ENCODE assay signal across 10 mouse cellular contexts in the genomic region with DNA sequence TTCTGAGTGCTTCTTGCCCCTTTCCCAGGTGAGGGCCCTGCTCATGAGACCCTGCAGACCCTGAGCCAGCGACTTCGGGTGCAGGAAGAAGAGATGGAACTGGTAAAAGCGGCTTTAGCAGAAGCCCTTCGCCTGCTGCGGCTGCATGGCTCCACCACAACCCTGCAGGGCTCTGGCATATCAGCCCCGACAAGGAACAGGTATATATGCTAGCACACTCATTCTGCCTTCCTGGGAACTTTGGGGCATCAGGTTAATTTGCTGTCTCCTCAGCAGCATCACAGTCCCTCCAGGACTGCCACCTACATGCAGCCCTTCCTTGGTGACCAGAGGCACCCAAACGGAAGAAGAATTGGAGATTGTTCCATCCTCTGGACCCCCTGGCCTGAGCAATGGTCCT. TPM values are rescaled to one million over a fixed set of nuclear protein-coding genes. Genes with fewer than 3 reads are reported as not detected.
DNase-seq lines count a peak whose midpoint lies in the region; ATAC-seq and TF ChIP-seq lines count a peak whose summit lies in the region.
"Had no signal": no experiment of that assay in that cellular context is flagged by ENCODE, and none has a peak within 500 bp of the region (broad histone marks: within the 10 kb centered on the region; RNA-seq: fewer than 3 reads in every experiment).

No protein-coding gene starts in this region.

- no peak for DNase-seq in heart, embryonic 10.5 days (ENCODE audit: low spot score)
- DNase-seq in heart, postnatal 25 days (ENCODE audit: low spot score) = no peak
- DNase-seq in lung, postnatal 0 days (ENCODE audit: low spot score) = no peak
- DNase-seq in lung, postnatal 4 days = no peak
- no peak for DNase-seq in intestine, embryonic 14.5 days (ENCODE audit: low spot score)
- DNase-seq in layer of hippocampus, adult 9-10 months (ENCODE audit: low spot score) = no peak
- no peak for DNase-seq in spleen, postnatal 36 days (ENCODE audit: low spot score in 2 of 2)
- DNase-seq: gastrocnemius, postnatal 10 days; spleen, adult 18-20 months had no signal

- ATAC-seq in lung, postnatal 0 days = no peak
- no peak for ATAC-seq in intestine, embryonic 14.5 days (replicated peaks; ENCODE audit: low FRiP score, low TSS enrichment, low read depth)
- no peak for ATAC-seq in neural tube, embryonic 15.5 days (ENCODE audit: low FRiP score)

- WGBS in heart, embryonic 10.5 days = 85% methylated on average over 7 of the region's 7 CpGs
- WGBS in lung, postnatal 0 days = 83% methylated on average over 7 of the region's 7 CpGs
- WGBS in intestine, embryonic 14.5 days = 81% methylated on average over 7 of the region's 7 CpGs
- WGBS in neural tube, embryonic 15.5 days = 84% methylated on average over 7 of the region's 7 CpGs

- TF ChIP-seq EP300 in lung, postnatal 0 days (IDR thresholded peaks at IDR 0.05) = no peak

- H3K36me3 ChIP-seq in heart, embryonic 10.5 days = peaks cover 60% of the 10 kb centered on the region
- H3K36me3 ChIP-seq in lung, postnatal 0 days (ENCODE audit: insufficient read depth, low read length) = peaks cover 17% of the 10 kb centered on the region
- H3K36me3 ChIP-seq in intestine, embryonic 14.5 days (ENCODE audit: control insufficient read depth, insufficient read depth, low read length) = peaks cover 46% of the 10 kb centered on the region
- H3K36me3 ChIP-seq in neural tube, embryonic 15.5 days = peaks cover 17% of the 10 kb centered on the region

- no peaks in the 10 kb centered on the region for H3K9me3 ChIP-seq in heart, embryonic 10.5 days
- no peaks in the 10 kb centered on the region for H3K9me3 ChIP-seq in lung, postnatal 0 days (ENCODE audit: low read length)
- no peaks in the 10 kb centered on the region for H3K9me3 ChIP-seq in intestine, embryonic 14.5 days (ENCODE audit: control insufficient read depth, low read length)
- no peaks in the 10 kb centered on the region for H3K9me3 ChIP-seq in neural tube, embryonic 15.5 days (replicated peaks)

- intact Hi-C loops in heart, postnatal 25 days (cut with DNase I) = no loop called here

- H3K4me2 ChIP-seq in lung, postnatal 0 days (replicated peaks; ENCODE audit: low read depth, low read length) = peak overlapping the region; percentile 78
- peak overlapping the region; percentile 79 for H3K4me2 ChIP-seq in intestine, embryonic 14.5 days (ENCODE audit: low read length)
- peak overlapping the region; percentile 72 for H3K4me2 ChIP-seq in neural tube, embryonic 15.5 days

- H3K27me3 ChIP-seq in heart, embryonic 10.5 days (ENCODE audit: insufficient read depth, poor library complexity, severe bottlenecking) = no peaks in the 10 kb centered on the region
- H3K27me3 ChIP-seq in lung, postnatal 0 days (replicated peaks; ENCODE audit: insufficient read depth, low read length) = no peaks in the 10 kb centered on the region
- no peaks in the 10 kb centered on the region for H3K27me3 ChIP-seq in intestine, embryonic 14.5 days (replicated peaks; ENCODE audit: control insufficient read depth, insufficient read depth, low read length)
- no peaks in the 10 kb centered on the region for H3K27me3 ChIP-seq in neural tube, embryonic 15.5 days (replicated peaks)

- H3K4me3 ChIP-seq in heart, embryonic 10.5 days = peak overlapping the region; percentile 82
- peak overlapping the region; percentile 82; the same call in 1 of the 2 replicates for H3K4me3 ChIP-seq in lung, postnatal 0 days (ENCODE audit: low read depth, low read length)
- H3K4me3 ChIP-seq in intestine, embryonic 14.5 days (ENCODE audit: low read depth, low read length) = peak overlapping the region; percentile 78
- H3K4me3 ChIP-seq in neural tube, embryonic 15.5 days (replicated peaks) = 0 out of 2 replicates have a peak overlapping the region, but pooled peaks have one; percentile 52

- peak overlapping the region; percentile 76; the same call in 1 of the 2 replicates for H3K9ac ChIP-seq in lung, postnatal 0 days (replicated peaks; ENCODE audit: low read depth)
- H3K9ac ChIP-seq in intestine, embryonic 14.5 days (ENCODE audit: low read length) = peak overlapping the region; percentile 78
- H3K9ac ChIP-seq in neural tube, embryonic 15.5 days (replicated peaks) = 0 out of 2 replicates have a peak overlapping the region, but pooled peaks have one; percentile 50

- no peak for TF ChIP-seq CTCF in lung, postnatal 0 days (IDR thresholded peaks at IDR 0.05)

- H3K4me1 ChIP-seq in heart, embryonic 10.5 days = peaks cover 18% of the 10 kb centered on the region
- H3K4me1 ChIP-seq in lung, postnatal 0 days (ENCODE audit: insufficient read depth, low read depth, low read length) = peaks cover 7% of the 10 kb centered on the region
- peaks cover 13% of the 10 kb centered on the region for H3K4me1 ChIP-seq in intestine, embryonic 14.5 days (replicated peaks; ENCODE audit: control insufficient read depth, insufficient read depth, low read length)
- H3K4me1 ChIP-seq in neural tube, embryonic 15.5 days = peaks cover 24% of the 10 kb centered on the region

- peak overlapping the region; percentile 92; the same call in 1 of the 2 replicates for H3K27ac ChIP-seq in heart, embryonic 10.5 days
- H3K27ac ChIP-seq in lung, postnatal 0 days (ENCODE audit: low read length) = no peak overlapping the region
- no peak overlapping the region for H3K27ac ChIP-seq in intestine, embryonic 14.5 days (ENCODE audit: low read depth)
- no peak overlapping the region for H3K27ac ChIP-seq in neural tube, embryonic 15.5 days (replicated peaks)

RNA-seq across cellular contexts. Expression of a gene that starts 1.4 kb away (rescaled TPM):
- 17.4 and 24.4 TPM in 2 replicates for polyA plus RNA-seq in heart, embryonic 10.5 days (2016; fragmentation: Nextera tagmentation; extraction: Ambion mirVana)
- 1 to 10 TPM; 8.9 to 9.1 TPM for total RNA-seq in heart, postnatal 25 days (2021)
- 28.6 and 30.5 TPM in 2 replicates for polyA plus RNA-seq in lung, postnatal 0 days (2015; fragmentation: Nextera tagmentation; extraction: Ambion mirVana)
- 16.8 and 18.4 TPM in 2 replicates for polyA plus RNA-seq in intestine, embryonic 14.5 days (2014; fragmentation: Nextera tagmentation; extraction: Ambion mirVana)
- polyA plus RNA-seq in neural tube, embryonic 15.5 days (2015; fragmentation: Nextera tagmentation; extraction: Ambion mirVana) = 13.9 and 17.1 TPM in 2 replicates

RNA-seq across cellular contexts. Expression of a gene that starts 1.6 kb away (rescaled TPM):
- 3.2 and 5.2 TPM in 2 replicates for polyA plus RNA-seq in heart, embryonic 10.5 days (2016; fragmentation: Nextera tagmentation; extraction: Ambion mirVana)
- 10 to 100 TPM; 22.0 to 23.6 TPM for total RNA-seq in heart, postnatal 25 days (2021)
- 4.9 and 5.7 TPM in 2 replicates for polyA plus RNA-seq in lung, postnatal 0 days (2015; fragmentation: Nextera tagmentation; extraction: Ambion mirVana)
- polyA plus RNA-seq in intestine, embryonic 14.5 days (2014; fragmentation: Nextera tagmentation; extraction: Ambion mirVana) = 1.1 and 1.8 TPM in 2 replicates
- 3.0 and 3.2 TPM in 2 replicates for polyA plus RNA-seq in neural tube, embryonic 15.5 days (2015; fragmentation: Nextera tagmentation; extraction: Ambion mirVana)

RNA-seq across cellular contexts. Expression of a gene that starts 10.6 kb away (rescaled TPM):
- polyA plus RNA-seq in heart, embryonic 10.5 days (2016; fragmentation: Nextera tagmentation; extraction: Ambion mirVana) = 52.0 and 57.9 TPM in 2 replicates
- 10 to 100 TPM; 35.9 to 36.7 TPM for total RNA-seq in heart, postnatal 25 days (2021)
- 39.5 and 39.6 TPM in 2 replicates for polyA plus RNA-seq in lung, postnatal 0 days (2015; fragmentation: Nextera tagmentation; extraction: Ambion mirVana)
- polyA plus RNA-seq in intestine, embryonic 14.5 days (2014; fragmentation: Nextera tagmentation; extraction: Ambion mirVana) = 35.7 and 36.9 TPM in 2 replicates
- 80.4 and 89.1 TPM in 2 replicates for polyA plus RNA-seq in neural tube, embryonic 15.5 days (2015; fragmentation: Nextera tagmentation; extraction: Ambion mirVana)

RNA-seq across cellular contexts. Expression of a gene that starts 10.9 kb away (rescaled TPM):
- polyA plus RNA-seq in heart, embryonic 10.5 days (2016; fragmentation: Nextera tagmentation; extraction: Ambion mirVana) = 113 and 140 TPM in 2 replicates
- total RNA-seq in heart, postnatal 25 days (2021) = 10 to 100 TPM; 29.5 to 32.3 TPM
- 81.8 and 84.7 TPM in 2 replicates for polyA plus RNA-seq in lung, postnatal 0 days (2015; fragmentation: Nextera tagmentation; extraction: Ambion mirVana)
- polyA plus RNA-seq in intestine, embryonic 14.5 days (2014; fragmentation: Nextera tagmentation; extraction: Ambion mirVana) = 40.3 and 40.7 TPM in 2 replicates
- polyA plus RNA-seq in neural tube, embryonic 15.5 days (2015; fragmentation: Nextera tagmentation; extraction: Ambion mirVana) = 94.8 and 117 TPM in 2 replicates

RNA-seq across cellular contexts. Expression of a gene that starts 22.9 kb away (rescaled TPM):
- 25.7 and 32.8 TPM in 2 replicates for polyA plus RNA-seq in heart, embryonic 10.5 days (2016; fragmentation: Nextera tagmentation; extraction: Ambion mirVana)
- total RNA-seq in heart, postnatal 25 days (2021) = 1 to 10 TPM; 7.2 to 8.8 TPM
- polyA plus RNA-seq in lung, postnatal 0 days (2015; fragmentation: Nextera tagmentation; extraction: Ambion mirVana) = 12.8 and 13.6 TPM in 2 replicates
- 33.3 and 33.5 TPM in 2 replicates for polyA plus RNA-seq in intestine, embryonic 14.5 days (2014; fragmentation: Nextera tagmentation; extraction: Ambion mirVana)
- 25.4 and 26.0 TPM in 2 replicates for polyA plus RNA-seq in neural tube, embryonic 15.5 days (2015; fragmentation: Nextera tagmentation; extraction: Ambion mirVana)
